Mouse (Mus musculus): ENCODE results near the gene Gm128. TPM values are rescaled to one million over a fixed set of nuclear protein-coding genes. Genes with fewer than 3 reads are reported as not detected.

Gene Gm128
- polyA plus RNA-seq (2012; rRNA removed), result 0.68 and 1.1 TPM in 2 replicates

GRCm38 (mm10) chr3:95241498-95241897 is at the start of gene Gm128:
Gene Gm128 (minus strand): TSS chr3:95241598.

DNA sequence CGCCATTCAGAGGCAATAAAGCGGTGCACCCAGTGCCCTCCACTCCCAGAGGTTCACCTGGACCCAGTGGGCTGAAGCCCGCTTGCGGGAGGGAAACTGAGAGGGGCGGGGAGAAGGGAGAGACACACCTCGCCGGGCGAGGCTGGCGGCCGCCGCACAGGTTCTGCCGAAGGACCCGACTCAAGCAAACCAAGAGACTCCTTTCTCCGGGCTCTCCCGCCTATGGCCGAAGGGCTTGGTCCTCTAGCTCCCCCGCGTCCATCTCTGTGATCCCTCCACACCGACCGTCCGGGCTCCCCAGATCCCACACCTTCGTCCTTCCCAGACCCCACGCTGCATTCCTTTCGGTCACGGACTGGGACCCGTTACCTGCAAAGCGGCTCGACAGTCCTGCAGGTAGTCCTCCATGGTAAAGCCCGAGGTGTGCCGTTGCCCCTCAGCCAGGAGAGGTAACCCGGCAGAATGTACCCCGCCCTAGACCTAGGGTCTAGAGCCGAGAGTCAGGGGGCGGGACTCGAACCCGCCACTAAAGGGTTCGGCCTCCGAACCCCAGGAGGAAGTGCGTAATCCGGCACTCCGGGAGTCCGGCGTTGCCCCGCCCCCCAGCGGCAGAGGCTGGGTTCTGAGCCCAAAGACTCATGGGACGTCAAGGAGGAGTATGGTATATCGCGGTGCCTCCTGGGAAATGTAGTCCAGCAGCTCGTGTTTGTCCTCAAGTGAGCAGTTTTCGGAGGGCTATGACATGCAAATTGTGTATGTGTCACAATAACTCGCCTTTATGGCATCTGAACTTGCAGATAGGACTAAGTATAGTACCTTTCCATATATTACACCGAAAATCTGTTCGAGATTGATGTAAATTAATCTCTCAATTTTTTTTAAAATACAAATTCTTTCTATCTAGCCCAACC is 40.1 kb upstream of the Gm128 start, which contains the start of the genes Mindy1 and Prune1:
Gene Mindy1 (plus strand): TSS at position 130 of the 911 bp plus-strand sequence.
Gene Prune1 (minus strand): TSS at position 861 of the 911 bp plus-strand sequence.

DNA sequence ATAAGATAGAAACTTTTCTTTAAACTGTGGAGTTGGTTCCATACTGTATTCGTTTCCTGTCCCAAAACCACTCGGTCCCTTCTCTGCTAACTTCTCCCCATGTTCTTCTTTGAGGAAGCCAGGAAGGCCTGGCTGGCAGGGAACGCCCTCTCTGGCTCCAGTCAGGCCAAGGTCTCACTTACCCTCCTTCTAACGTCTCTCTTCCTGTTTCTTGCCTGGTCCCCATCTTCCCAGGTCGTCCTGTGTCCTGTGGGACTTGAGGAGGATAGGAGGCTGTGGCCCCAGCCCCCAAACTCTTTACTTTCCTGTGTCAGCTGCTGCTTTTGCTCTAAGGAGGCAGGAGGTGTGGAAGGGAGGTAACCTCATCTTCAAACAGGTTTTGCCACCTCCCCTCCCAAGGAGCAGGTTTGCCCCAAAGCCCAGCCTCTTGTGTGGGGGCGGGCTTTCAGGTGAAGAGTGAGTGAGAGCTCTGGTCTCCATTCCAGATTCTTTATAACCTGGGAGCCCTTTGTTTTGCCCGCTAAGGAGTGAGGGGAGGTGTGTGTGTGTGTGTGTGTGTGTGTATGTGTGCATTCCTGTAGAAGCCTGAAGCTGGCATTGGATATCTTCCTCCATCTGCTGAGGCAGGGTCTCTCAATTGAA is 9.5 kb upstream of the Gm128 start, which contains the start of gene Bnipl:
Gene Bnipl (minus strand): TSS at position 411 of the 642 bp plus-strand sequence.

GRCm38 (mm10) chr3:95231298-95232221 is 9.8 kb downstream of the Gm128 start, which contains the start of gene Mllt11:
Gene Mllt11 (minus strand): TSS chr3:95232171.

DNA sequence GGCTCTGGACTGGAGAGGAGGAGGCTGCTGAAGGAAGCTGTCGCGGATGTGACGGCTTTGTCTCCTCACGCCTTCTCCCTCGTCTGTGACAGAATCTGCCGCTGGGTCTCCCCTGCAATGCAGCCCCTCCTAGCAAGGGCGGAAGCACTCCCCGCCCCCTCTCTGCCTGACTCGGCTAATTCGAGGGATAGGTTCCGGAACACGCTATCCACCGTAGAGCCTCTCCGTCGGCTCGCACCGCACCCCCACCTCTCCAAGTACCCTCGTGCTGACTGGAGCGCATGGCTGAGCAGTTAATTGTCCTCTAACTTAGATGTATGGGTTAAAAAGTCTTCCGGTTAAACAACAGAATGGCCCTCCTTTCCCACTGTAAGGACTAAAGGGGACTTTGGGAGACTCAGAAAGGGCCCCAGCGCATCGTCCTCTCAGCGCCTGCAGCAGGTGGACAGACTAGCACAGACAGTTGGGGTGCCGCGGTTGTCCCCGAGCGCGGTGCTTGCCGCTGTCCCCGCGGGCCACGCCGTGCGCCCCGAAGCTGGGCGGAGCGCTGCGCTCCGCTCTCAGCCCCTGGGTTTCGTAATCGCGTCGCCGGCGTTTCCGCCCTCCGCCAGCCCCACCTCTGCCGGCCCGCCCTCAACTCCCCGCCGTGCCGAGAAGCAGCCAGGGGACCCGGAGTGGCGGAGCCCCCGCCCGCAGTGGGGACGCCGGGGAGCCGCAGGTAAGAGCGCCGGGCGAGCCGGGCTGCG is 13.1 kb downstream of the Gm128 start, which contains the start of gene Cdc42se1:
Gene Cdc42se1 (plus strand): TSS at position 585 of the 746 bp plus-strand sequence.

DNA sequence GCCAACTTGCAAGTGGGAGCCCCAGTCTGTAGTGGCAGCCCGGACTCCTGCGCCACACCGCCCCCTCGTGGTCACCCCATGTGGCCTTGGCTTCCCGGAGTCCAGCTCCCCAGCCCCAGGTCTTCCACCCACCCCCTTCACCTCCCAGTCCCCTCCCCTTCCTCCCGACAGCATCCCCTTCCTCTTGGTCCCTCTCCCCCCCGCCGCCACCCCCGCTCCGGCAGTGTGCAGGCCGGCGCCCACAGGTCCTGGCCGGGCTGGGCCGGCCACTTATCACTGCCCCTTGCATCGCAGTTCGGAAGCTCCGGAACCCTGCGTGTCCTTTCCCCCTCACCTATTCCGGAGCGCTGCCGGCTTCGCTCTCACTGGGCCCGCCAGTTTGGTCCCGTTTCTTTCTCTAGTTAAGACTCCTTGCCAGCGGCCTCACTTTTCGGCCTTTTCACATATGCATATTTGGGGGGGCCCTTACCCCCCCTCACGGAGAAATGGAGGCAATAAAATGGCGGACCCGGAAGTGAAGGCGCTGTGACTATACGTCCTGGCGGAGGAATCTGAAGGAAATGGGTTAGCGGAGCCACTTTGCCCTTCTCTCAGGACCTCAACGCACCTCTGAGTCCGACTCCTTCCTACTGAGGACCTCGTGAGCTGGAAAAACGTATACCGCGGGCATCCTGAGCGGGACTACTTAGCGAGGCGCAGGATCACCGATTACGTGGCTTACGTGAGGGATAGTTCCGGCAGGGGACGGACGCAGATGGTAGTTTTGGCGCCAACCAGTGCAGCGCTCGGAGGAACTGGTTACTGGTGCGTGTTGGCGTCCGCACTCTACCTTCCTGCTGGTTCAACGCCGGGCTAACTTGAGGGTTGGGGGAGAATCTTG is 23.9 kb downstream of the Gm128 start, which contains the start of gene Gabpb2:
Gene Gabpb2 (minus strand): TSS at position 662 of the 880 bp plus-strand sequence.

Other genes starting within 250 kb of the Gm128 start
- gene Zfp687, start 226.2 kb downstream of the Gm128 start, polyA plus RNA-seq (2012; rRNA removed), result 33.2 and 37.2 TPM in 2 replicates
- 182 and 241 TPM in 2 replicates for gene Psmd4, start 199.0 kb downstream of the Gm128 start, polyA plus RNA-seq (2012; rRNA removed)
- 21.6 and 26.0 TPM in 2 replicates for gene Pip5k1a, start 134.7 kb downstream of the Gm128 start, polyA plus RNA-seq (2012; rRNA removed)
- gene Vps72, start 130.6 kb downstream of the Gm128 start, polyA plus RNA-seq (2012; rRNA removed), result 109 and 113 TPM in 2 replicates
- 0.54 and 0.90 TPM in 2 replicates for gene Tmod4, start 117.1 kb downstream of the Gm128 start, polyA plus RNA-seq (2012; rRNA removed)
- 27.2 and 45.0 TPM in 2 replicates for gene Scnm1, start 107.6 kb downstream of the Gm128 start, polyA plus RNA-seq (2012; rRNA removed)
- 5.7 and 5.8 TPM in 2 replicates for gene Lysmd1, start 107.5 kb downstream of the Gm128 start, polyA plus RNA-seq (2012; rRNA removed)
- gene Tnfaip8l2, start 99.2 kb downstream of the Gm128 start, polyA plus RNA-seq (2012; rRNA removed), result 9.1 and 13.7 TPM in 2 replicates
- gene Sema6c, start 81.1 kb downstream of the Gm128 start, polyA plus RNA-seq (2012; rRNA removed), result 45.0 and 53.2 TPM in 2 replicates
- 8.6 and 10.3 TPM in 2 replicates for gene Gabpb2, start 23.7 kb downstream of the Gm128 start, polyA plus RNA-seq (2012; rRNA removed)
- 36.7 and 47.9 TPM in 2 replicates for gene Cdc42se1, start 12.9 kb downstream of the Gm128 start, polyA plus RNA-seq (2012; rRNA removed)
- 12.2 and 17.0 TPM in 2 replicates for gene Mllt11, start 9.4 kb downstream of the Gm128 start, polyA plus RNA-seq (2012; rRNA removed)
- 3.2 and 4.9 TPM in 2 replicates for gene Bnipl, start 9.6 kb upstream of the Gm128 start, polyA plus RNA-seq (2012; rRNA removed)
- 164 and 221 TPM in 2 replicates for gene Mindy1, start 39.7 kb upstream of the Gm128 start, polyA plus RNA-seq (2012; rRNA removed)
- 21.5 and 27.0 TPM in 2 replicates for gene Prune1, start 40.5 kb upstream of the Gm128 start, polyA plus RNA-seq (2012; rRNA removed)
- 2.6 and 3.0 TPM in 2 replicates for gene Anxa9, start 65.6 kb upstream of the Gm128 start, polyA plus RNA-seq (2012; rRNA removed)
- 71.0 and 104 TPM in 2 replicates for gene Cers2, start 73.2 kb upstream of the Gm128 start, polyA plus RNA-seq (2012; rRNA removed)
- gene Setdb1, start 115.6 kb upstream of the Gm128 start, polyA plus RNA-seq (2012; rRNA removed), result 14.4 and 18.9 TPM in 2 replicates
- not detected in 2 replicates for gene 4930558C23Rik, start 161.2 kb upstream of the Gm128 start, polyA plus RNA-seq (2012; rRNA removed)
- gene Arnt, start 192.8 kb upstream of the Gm128 start, polyA plus RNA-seq (2012; rRNA removed), result 49.7 and 68.6 TPM in 2 replicates